ENCODE assay signal across 23 mouse cellular contexts in the genomic region with DNA sequence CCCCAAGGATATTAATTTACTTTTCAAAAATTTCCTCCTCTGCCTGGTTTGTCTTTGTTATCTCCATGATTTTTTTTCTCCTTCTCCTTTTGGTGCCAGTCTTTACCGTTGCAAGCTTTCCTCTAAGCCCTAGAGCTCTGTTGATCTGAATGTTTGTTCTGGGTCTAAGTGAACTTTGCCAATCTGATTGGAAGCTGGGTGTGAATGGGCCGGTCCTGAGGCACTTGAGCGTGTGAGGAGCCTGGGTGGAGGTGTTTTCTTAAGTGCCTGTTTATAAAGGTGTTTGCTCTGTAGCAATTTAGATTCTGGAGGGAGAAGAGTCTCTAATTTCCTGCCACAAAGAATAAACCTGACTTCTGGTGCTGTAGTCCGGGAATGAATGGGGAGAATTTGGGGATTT. TPM values are rescaled to one million over a fixed set of nuclear protein-coding genes. Genes with fewer than 3 reads are reported as not detected.
DNase-seq lines count a peak whose midpoint lies in the region; ATAC-seq and TF ChIP-seq lines count a peak whose summit lies in the region.
"Had no signal": no experiment of that assay in that cellular context is flagged by ENCODE, and none has a peak within 500 bp of the region (broad histone marks: within the 10 kb centered on the region; RNA-seq: fewer than 3 reads in every experiment).

No protein-coding gene starts in this region.

- H3K27me3 ChIP-seq in liver, embryonic 13.5 days, result no peaks in the 10 kb centered on the region
- no peaks in the 10 kb centered on the region for H3K27me3 ChIP-seq in intestine, postnatal 0 days (replicated peaks; ENCODE audit: control insufficient read depth, insufficient read depth, low read length)
- no peaks in the 10 kb centered on the region for H3K27me3 ChIP-seq in stomach, embryonic 14.5 days (ENCODE audit: control insufficient read depth, insufficient read depth, low read length)
- H3K27me3 ChIP-seq: forebrain, embryonic 13.5 days; midbrain, embryonic 12.5 days; neural tube, embryonic 13.5 days had no signal

- DNase-seq in liver, embryonic 13.5 days, result no peak
- no peak for DNase-seq in liver
- peak; percentile 44 for DNase-seq in lung, postnatal 10 days
- no peak for DNase-seq in retina, embryonic 14.5 days (ENCODE audit: low spot score)
- DNase-seq in spleen, postnatal 4 days (ENCODE audit: low spot score in 2 of 2), result no peak
- DNase-seq: adrenal gland, postnatal 10 days; cerebellum, adult 8-10 months; cerebellum, postnatal 25 days; gastrocnemius, postnatal 14 days; heart, postnatal 4 days; kidney, adult 2 months; kidney, postnatal 36 days; thymus, postnatal 4 days had no signal

- H3K4me1 ChIP-seq in liver, embryonic 13.5 days (replicated peaks), result peaks cover 16% of the 10 kb centered on the region
- no peaks in the 10 kb centered on the region for H3K4me1 ChIP-seq in intestine, postnatal 0 days (replicated peaks; ENCODE audit: control insufficient read depth, insufficient read depth, low read length)
- no peaks in the 10 kb centered on the region for H3K4me1 ChIP-seq in stomach, embryonic 14.5 days (ENCODE audit: control insufficient read depth, insufficient read depth, low read length)
- H3K4me1 ChIP-seq: forebrain, embryonic 13.5 days; neural tube, embryonic 13.5 days had no signal

- no peaks in the 10 kb centered on the region for H3K9me3 ChIP-seq in liver, embryonic 13.5 days (replicated peaks)
- H3K9me3 ChIP-seq in intestine, postnatal 0 days (ENCODE audit: control insufficient read depth), result no peaks in the 10 kb centered on the region
- H3K9me3 ChIP-seq in stomach, embryonic 14.5 days (ENCODE audit: control insufficient read depth, low read depth, low read length), result no peaks in the 10 kb centered on the region
- H3K9me3 ChIP-seq: forebrain, embryonic 13.5 days; midbrain, embryonic 12.5 days; neural tube, embryonic 13.5 days had no signal

- no peak overlapping the region for H3K4me3 ChIP-seq in liver, embryonic 13.5 days (replicated peaks)
- no peak overlapping the region for H3K4me3 ChIP-seq in intestine, postnatal 0 days (ENCODE audit: low read depth, low read length)
- no peak overlapping the region for H3K4me3 ChIP-seq in stomach, embryonic 14.5 days (ENCODE audit: low read depth, low read length)
- H3K4me3 ChIP-seq: forebrain, embryonic 13.5 days; layer of hippocampus, adult 2 months; left cerebral cortex, adult 2 months; midbrain, embryonic 12.5 days; neural tube, embryonic 13.5 days had no signal

- TF ChIP-seq CTCF in intestine, postnatal 0 days (IDR thresholded peaks at IDR 0.05; ENCODE audit: low read depth), result no peak

- H3K36me3 ChIP-seq in liver, embryonic 13.5 days, result no peaks in the 10 kb centered on the region
- no peaks in the 10 kb centered on the region for H3K36me3 ChIP-seq in intestine, postnatal 0 days (ENCODE audit: control insufficient read depth, insufficient read depth)
- no peaks in the 10 kb centered on the region for H3K36me3 ChIP-seq in stomach, embryonic 14.5 days (ENCODE audit: control insufficient read depth, insufficient read depth, low read length)
- H3K36me3 ChIP-seq: midbrain, embryonic 12.5 days; neural tube, embryonic 13.5 days had no signal

- WGBS in liver, embryonic 13.5 days (ENCODE audit: insufficient replicate concordance), result 30% methylated on average over 4 of the region's 4 CpGs
- WGBS in intestine, postnatal 0 days, result 17% methylated on average over 4 of the region's 4 CpGs
- whole genome bisulfite sequencing in stomach, embryonic 14.5 days, result 21% methylated on average over 4 of the region's 4 CpGs

- no peak overlapping the region for H3K9ac ChIP-seq in liver, embryonic 13.5 days
- H3K9ac ChIP-seq in intestine, postnatal 0 days (ENCODE audit: low read depth, low read length), result no peak overlapping the region
- no peak overlapping the region for H3K9ac ChIP-seq in stomach, embryonic 14.5 days (replicated peaks; ENCODE audit: low read depth, low read length)
- H3K9ac ChIP-seq: forebrain, embryonic 13.5 days; hindbrain, embryonic 14.5 days; midbrain, embryonic 12.5 days; neural tube, embryonic 13.5 days had no signal

- no peak overlapping the region for H3K4me2 ChIP-seq in liver, embryonic 13.5 days
- H3K4me2 ChIP-seq in intestine, postnatal 0 days (replicated peaks; ENCODE audit: low read depth), result no peak overlapping the region
- H3K4me2 ChIP-seq in stomach, embryonic 14.5 days (replicated peaks; ENCODE audit: low read depth, low read length), result no peak overlapping the region
- H3K4me2 ChIP-seq: forebrain, embryonic 13.5 days; heart, embryonic 11.5 days; hindbrain, embryonic 14.5 days; midbrain, embryonic 12.5 days; neural tube, embryonic 13.5 days had no signal

- ATAC-seq in liver, embryonic 13.5 days (ENCODE audit: low read depth), result no peak
- ATAC-seq in intestine, postnatal 0 days, result 0 out of 2 replicates have a peak, but pooled peaks have one; percentile 46
- ATAC-seq in stomach, embryonic 14.5 days (ENCODE audit: insufficient number of reproducible peaks, insufficient read depth, low FRiP score, low read depth), result peak; percentile 67; the same call in 1 of the 2 replicates
- no peak for ATAC-seq in activated CD4-positive, CD25-positive, alpha-beta regulatory T cell, adult 4 months
- ATAC-seq: forebrain, embryonic 13.5 days had no signal

- 0 out of 2 replicates have a peak overlapping the region, but pooled peaks have one; percentile 13 for H3K27ac ChIP-seq in liver, embryonic 13.5 days
- H3K27ac ChIP-seq in intestine, postnatal 0 days (ENCODE audit: low read depth, low read length), result no peak overlapping the region
- H3K27ac ChIP-seq in stomach, embryonic 14.5 days (ENCODE audit: low read length), result no peak overlapping the region
- H3K27ac ChIP-seq: forebrain, embryonic 13.5 days; hindbrain, embryonic 14.5 days; layer of hippocampus, adult 2 months; left cerebral cortex, adult 2 months; midbrain, embryonic 12.5 days; neural tube, embryonic 13.5 days had no signal

RNA-seq across cellular contexts. Expression of a gene that starts 11.3 kb away (rescaled TPM):
- 9.6 and 11.5 TPM in 2 replicates for polyA plus RNA-seq in liver, embryonic 13.5 days (2015; fragmentation: Nextera tagmentation; extraction: Ambion mirVana)
- polyA plus RNA-seq in intestine, postnatal 0 days (2015; fragmentation: Nextera tagmentation; extraction: Ambion mirVana), result 12.1 and 13.3 TPM in 2 replicates
- polyA plus RNA-seq in stomach, embryonic 14.5 days (2014; fragmentation: Nextera tagmentation; extraction: Ambion mirVana), result 48.0 and 48.3 TPM in 2 replicates
- 10 to 100 TPM in 1 of 2 experiments, 1 to 10 TPM in 1; 7.8 to 15.6 TPM for polyA plus RNA-seq in activated CD4-positive, CD25-positive, alpha-beta regulatory T cell, adult 4 months (2017; shearing (Covaris generic))

RNA-seq across cellular contexts. Expression of a gene that starts 53.9 kb away (rescaled TPM):
- polyA plus RNA-seq in liver, embryonic 13.5 days (2015; fragmentation: Nextera tagmentation; extraction: Ambion mirVana), result 23.1 and 26.8 TPM in 2 replicates
- polyA plus RNA-seq in intestine, postnatal 0 days (2015; fragmentation: Nextera tagmentation; extraction: Ambion mirVana), result 21.1 and 26.3 TPM in 2 replicates
- 96.1 and 106 TPM in 2 replicates for polyA plus RNA-seq in stomach, embryonic 14.5 days (2014; fragmentation: Nextera tagmentation; extraction: Ambion mirVana)
- polyA plus RNA-seq in activated CD4-positive, CD25-positive, alpha-beta regulatory T cell, adult 4 months (2017; shearing (Covaris generic)), result 100 to 1,000 TPM in 1 of 2 experiments, 10 to 100 TPM in 1; 67.6 to 104 TPM

Comparison
In these comparisons a context has a peak if more than half of its experiments do, and no peak if none do; other contexts are left out.
1. ATAC-seq: peak in intestine, postnatal 0 days (single experiment) and stomach, embryonic 14.5 days (single experiment); none in liver, embryonic 13.5 days (single experiment) and activated CD4-positive, CD25-positive, alpha-beta regulatory T cell, adult 4 months (single experiment).